Mouse (Mus musculus) embryonic facial prominence, embryonic 14.5 days (tissue): ENCODE measurements around the gene Clstn2. TPM values are rescaled to one million over a fixed set of nuclear protein-coding genes. Genes with fewer than 3 reads are reported as not detected.

Experiments used
- ATAC-seq: fragments of 200-750 bp; cut with Nextera tagmentation; 2 replicates; pipeline ENCODE4 v1.8.0; 2017; ENCODE audit warnings: low read depth, moderate number of reproducible peaks, moderate TSS enrichment
- DNase-seq: peaks from one replicate; pipeline ENCODE4 v3.0.0-alpha.2; 2015; ENCODE audit warnings: low spot score
- H3K27ac ChIP-seq: fragments of 300-500 bp; sonication (generic); replicated peaks from 2 replicates; pipeline ENCODE4 v1.5.1; 2014; ENCODE audit warnings: low read depth, mild to moderate bottlenecking, low read length, moderate library complexity
- H3K27me3 ChIP-seq: fragments of 300-500 bp; sonication (generic); replicated peaks from 2 replicates; pipeline ENCODE4 v1.6.1; 2014; ENCODE audit warnings: low read length; ENCODE audit not compliant: control insufficient read depth, insufficient read depth
- H3K36me3 ChIP-seq: fragments of 300-500 bp; sonication (generic); 2 replicates; pipeline ENCODE4 v1.6.1; 2014; ENCODE audit warnings: low read length, mixed read lengths; ENCODE audit not compliant: control insufficient read depth, insufficient read depth
- H3K4me1 ChIP-seq: fragments of 300-500 bp; sonication (generic); 2 replicates; pipeline ENCODE4 v1.6.1; 2014; ENCODE audit warnings: antibody characterized with exemption, low read length; ENCODE audit not compliant: control insufficient read depth, insufficient read depth
- H3K4me2 ChIP-seq: fragments of 300-500 bp; sonication (generic); 2 replicates; pipeline ENCODE4 v1.6.1; 2014; ENCODE audit warnings: low read depth, mild to moderate bottlenecking, low read length, moderate library complexity, mixed read lengths
- H3K4me3 ChIP-seq: fragments of 300-500 bp; sonication (generic); 2 replicates; pipeline ENCODE4 v1.5.1; 2014; ENCODE audit warnings: low read depth, mild to moderate bottlenecking, low read length
- H3K9ac ChIP-seq: fragments of 300-500 bp; sonication (generic); 2 replicates; pipeline ENCODE4 v1.6.1; 2014; ENCODE audit warnings: low read depth, mild to moderate bottlenecking, low read length, moderate library complexity, mixed read lengths
- H3K9me3 ChIP-seq: fragments of 300-500 bp; sonication (generic); 2 replicates; pipeline ENCODE4 v1.6.1; 2016; ENCODE audit warnings: low read length; ENCODE audit not compliant: control insufficient read depth
- WGBS: fragments of 180-500 bp; shearing (Covaris S2); extraction: QIAGEN DNeasy Blood & Tissue Kit; methylation state at CpG from one replicate; pipeline ENCODE4 v1.1.7; 2014; 5-methylcytosine and 5-hydroxymethylcytosine counted together
- polyA plus RNA-seq: library from polyadenylated mRNA; unstranded; fragments of >200 nt; fragmentation: Nextera tagmentation; extraction: Ambion mirVana; gene quantifications from 2 replicates; pipeline ENCODE4 v1.2.1, GENCODE M21; 2014

Clstn2 gene
- polyA plus RNA-seq, 1 experiment from 2014 or later: 3.8 TPM

GRCm38 (mm10) chr9:97672224-97672623, 360.8 kb downstream of the Clstn2 start:
- DNase-seq (no peak), ATAC-seq (no peak; the same call in 1 of the 2 replicates)
- H3K36me3 ChIP-seq: no peaks in the 10 kb centered on the region
- no peaks in the 10 kb centered on the region for H3K4me1 ChIP-seq
- WGBS: 16% methylated on average over 1 of the region's 1 CpGs
- no peak overlapping the region for H3K4me2 ChIP-seq
- H3K9me3 ChIP-seq: no peaks in the 10 kb centered on the region
- no peak overlapping the region for H3K27ac ChIP-seq
- no peak overlapping the region for H3K4me3 ChIP-seq
- no peaks in the 10 kb centered on the region for H3K27me3 ChIP-seq
- H3K9ac ChIP-seq: no peak overlapping the region

DNA sequence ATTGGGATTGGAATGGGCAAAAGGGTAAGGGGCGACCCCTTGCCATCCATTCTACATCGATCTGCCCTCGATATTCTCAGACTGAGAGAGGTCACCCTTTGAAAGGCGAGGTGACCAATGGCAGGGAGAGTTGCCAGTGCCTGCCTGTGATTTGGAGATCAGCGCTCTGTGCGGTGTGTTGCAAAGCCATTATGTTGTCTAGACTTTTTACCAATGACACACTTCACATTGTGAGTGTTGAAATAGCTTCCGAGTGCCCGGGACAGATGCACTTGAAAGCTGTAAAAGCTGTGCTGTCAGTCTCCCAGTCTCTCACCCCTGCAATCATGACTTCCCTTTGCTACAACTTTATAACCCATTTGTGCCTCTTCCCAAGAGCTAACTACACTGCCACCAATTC, 362.3 kb downstream of the Clstn2 start:
- Histone ChIP-seq H3K4me3 (no peak overlapping the region), H3K9me3 (no peaks in the 10 kb centered on the region), H3K4me1 (no peaks in the 10 kb centered on the region), H3K27ac (no peak overlapping the region), H3K27me3 (no peaks in the 10 kb centered on the region), H3K4me2 (no peak overlapping the region), H3K9ac (no peak overlapping the region), H3K36me3 (no peaks in the 10 kb centered on the region)
- ATAC-seq: no peak
- no peak for DNase-seq
- WGBS: 85% methylated on average over 8 of the region's 8 CpGs

DNA sequence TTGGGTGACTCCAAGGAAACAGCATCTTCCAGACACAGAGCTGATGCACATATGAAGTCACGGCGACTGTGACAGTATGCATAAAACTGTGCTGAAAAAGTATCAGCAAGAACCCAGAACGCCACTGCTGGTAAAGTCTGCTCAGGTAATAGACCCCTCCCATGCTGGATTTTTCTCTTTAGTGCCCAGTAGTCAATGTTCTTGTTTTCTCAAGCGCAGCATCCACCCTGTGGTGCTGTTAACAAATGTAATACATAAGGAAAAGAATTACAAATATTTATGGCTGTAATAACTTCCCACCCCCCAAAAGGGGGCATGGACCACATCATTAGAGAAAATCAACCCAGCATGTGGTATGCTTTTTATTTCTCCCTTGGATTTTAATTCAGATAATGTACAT, 372.0 kb downstream of the Clstn2 start:
- Histone ChIP-seq H3K4me2 (no peak overlapping the region), H3K9me3 (no peaks in the 10 kb centered on the region), H3K27me3 (no peaks in the 10 kb centered on the region), H3K27ac (no peak overlapping the region), H3K36me3 (no peaks in the 10 kb centered on the region), H3K4me1 (no peaks in the 10 kb centered on the region), H3K4me3 (no peak overlapping the region), H3K9ac (no peak overlapping the region)
- ATAC-seq (no peak), DNase-seq (no peak)
- 86% methylated on average over 4 of the region's 4 CpGs for WGBS

GRCm38 (mm10) chr9:97658736-97659135, 374.2 kb downstream of the Clstn2 start:
- H3K27me3 ChIP-seq: no peaks in the 10 kb centered on the region
- no peak overlapping the region for H3K9ac ChIP-seq
- H3K36me3 ChIP-seq: no peaks in the 10 kb centered on the region
- WGBS: 77% methylated on average over 3 of the region's 3 CpGs
- H3K4me1 ChIP-seq: no peaks in the 10 kb centered on the region
- H3K9me3 ChIP-seq: no peaks in the 10 kb centered on the region
- H3K4me2 ChIP-seq: no peak overlapping the region
- no peak overlapping the region for H3K4me3 ChIP-seq
- DNase-seq (no peak), ATAC-seq (no peak)
- H3K27ac ChIP-seq: no peak overlapping the region

GRCm38 (mm10) chr9:97648409-97648808, 384.6 kb downstream of the Clstn2 start:
- no peaks in the 10 kb centered on the region for H3K36me3 ChIP-seq
- H3K27ac ChIP-seq: no peak overlapping the region
- WGBS: 73% methylated on average over 3 of the region's 3 CpGs
- no peak overlapping the region for H3K9ac ChIP-seq
- no peak for ATAC-seq
- DNase-seq: peak; percentile 33
- no peaks in the 10 kb centered on the region for H3K27me3 ChIP-seq
- no peaks in the 10 kb centered on the region for H3K4me1 ChIP-seq
- no peak overlapping the region for H3K4me3 ChIP-seq
- no peaks in the 10 kb centered on the region for H3K9me3 ChIP-seq
- no peak overlapping the region for H3K4me2 ChIP-seq

- DNase-seq (no peak), ATAC-seq (no peak)
- no peak overlapping the region for H3K4me2 ChIP-seq
- H3K27ac ChIP-seq: no peak overlapping the region
- H3K9ac ChIP-seq: no peak overlapping the region
- no peaks in the 10 kb centered on the region for H3K36me3 ChIP-seq
- no peak overlapping the region for H3K4me3 ChIP-seq
- H3K4me1 ChIP-seq: no peaks in the 10 kb centered on the region
- H3K9me3 ChIP-seq: no peaks in the 10 kb centered on the region
- H3K27me3 ChIP-seq: no peaks in the 10 kb centered on the region
- 86% methylated on average over 3 of the region's 3 CpGs for WGBS
These were observed 387.2 kb downstream of the Clstn2 start for GRCm38 (mm10) chr9:97645746-97646145.

DNA sequence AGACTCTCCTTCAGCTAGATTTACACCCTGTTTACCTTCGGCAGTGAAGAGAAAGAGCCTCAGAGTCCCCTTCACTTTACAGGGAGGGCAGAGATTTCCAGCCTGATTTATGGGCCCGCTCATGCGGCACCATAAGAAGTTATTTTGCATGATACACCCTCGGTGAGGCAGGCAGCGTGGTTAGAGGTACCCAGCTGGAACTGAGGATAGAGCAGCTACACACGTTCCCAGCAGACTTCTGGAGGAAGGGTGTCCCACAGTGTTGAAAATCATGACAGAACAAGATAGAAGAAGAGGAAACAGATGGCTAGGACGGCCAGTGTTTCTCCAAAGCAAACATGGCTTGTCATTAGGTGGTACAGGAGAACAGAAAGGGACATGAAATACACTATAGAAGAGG, 390.6 kb downstream of the Clstn2 start:
- 73% methylated on average over 7 of the region's 7 CpGs for WGBS
- Histone ChIP-seq H3K36me3 (no peaks in the 10 kb centered on the region), H3K4me1 (no peaks in the 10 kb centered on the region), H3K9me3 (no peaks in the 10 kb centered on the region), H3K9ac (no peak overlapping the region), H3K27ac (no peak overlapping the region), H3K4me2 (no peak overlapping the region), H3K27me3 (no peaks in the 10 kb centered on the region), H3K4me3 (no peak overlapping the region)
- ATAC-seq (no peak), DNase-seq (no peak)

GRCm38 (mm10) chr9:97639967-97640549, 392.9 kb downstream of the Clstn2 start:
- H3K27me3 ChIP-seq: no peaks in the 10 kb centered on the region
- WGBS: 88% methylated on average over 6 of the region's 6 CpGs
- no peak overlapping the region for H3K27ac ChIP-seq
- ATAC-seq (no peak), DNase-seq (no peak)
- H3K9me3 ChIP-seq: no peaks in the 10 kb centered on the region
- H3K9ac ChIP-seq: no peak overlapping the region
- no peaks in the 10 kb centered on the region for H3K36me3 ChIP-seq
- no peaks in the 10 kb centered on the region for H3K4me1 ChIP-seq
- H3K4me3 ChIP-seq: no peak overlapping the region
- no peak overlapping the region for H3K4me2 ChIP-seq

- DNase-seq (peak; percentile 65), ATAC-seq (no peak)
- Histone ChIP-seq H3K4me1 (no peaks in the 10 kb centered on the region), H3K27ac (no peak overlapping the region), H3K27me3 (no peaks in the 10 kb centered on the region), H3K9me3 (no peaks in the 10 kb centered on the region), H3K36me3 (no peaks in the 10 kb centered on the region), H3K9ac (no peak overlapping the region), H3K4me3 (no peak overlapping the region), H3K4me2 (no peak overlapping the region)
- 74% methylated on average over 9 of the region's 9 CpGs for WGBS
These were observed 394.2 kb downstream of the Clstn2 start for GRCm38 (mm10) chr9:97638683-97639354.
